Mouse (Mus musculus) right cerebral cortex, adult 2 months (tissue): ENCODE data around the gene Gm10964.

Experiments
- DNase-seq, 2 experiments: peaks; one replicate each; pipeline ENCODE4 v3.0.0; 2021 to 2022; ENCODE audit warnings: low spot score in 2 of 2

Gene Gm10964

DNA sequence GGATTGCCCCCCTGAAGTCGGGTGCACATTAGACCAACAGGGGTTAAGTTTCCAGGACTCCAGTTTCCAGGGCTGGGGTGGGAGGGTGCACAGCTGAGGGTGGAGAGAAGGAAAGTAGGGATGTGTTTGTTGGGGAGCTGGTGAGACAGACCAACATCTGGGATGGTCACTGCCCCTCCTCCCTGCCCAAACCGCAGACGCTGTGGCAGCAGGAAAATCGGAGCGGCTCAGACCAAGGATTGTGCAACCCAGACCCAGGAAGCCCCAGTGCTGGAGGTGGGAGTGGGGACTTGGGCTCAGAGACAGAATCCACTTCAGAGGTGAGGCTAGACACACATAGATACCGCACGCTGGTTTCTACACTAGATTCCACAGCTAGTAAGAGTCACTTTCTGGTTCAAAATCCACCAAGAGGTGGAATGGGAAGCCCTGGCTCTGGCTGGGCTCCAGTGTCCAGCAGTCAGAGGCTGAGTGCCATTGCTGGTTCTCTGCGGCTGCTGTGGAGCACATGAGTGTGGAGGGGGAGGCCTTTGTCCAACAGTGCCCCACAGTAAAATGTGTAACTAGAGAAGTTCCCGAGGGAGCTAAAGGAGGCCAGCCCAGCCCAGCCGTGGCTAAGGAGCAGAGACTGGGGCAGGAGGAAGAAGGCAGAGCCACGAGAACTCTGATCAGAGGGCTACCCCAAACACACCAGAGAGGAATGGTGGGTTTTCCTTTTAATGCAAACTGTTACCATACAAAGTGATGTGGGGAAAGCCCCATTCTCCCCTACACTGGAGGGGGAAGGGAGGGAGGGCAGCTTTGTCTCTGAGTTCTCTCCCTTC, 4.3 kb upstream of the Gm10964 start:
- DNase-seq = peak in 1 of 2 experiments; percentile 28

DNA sequence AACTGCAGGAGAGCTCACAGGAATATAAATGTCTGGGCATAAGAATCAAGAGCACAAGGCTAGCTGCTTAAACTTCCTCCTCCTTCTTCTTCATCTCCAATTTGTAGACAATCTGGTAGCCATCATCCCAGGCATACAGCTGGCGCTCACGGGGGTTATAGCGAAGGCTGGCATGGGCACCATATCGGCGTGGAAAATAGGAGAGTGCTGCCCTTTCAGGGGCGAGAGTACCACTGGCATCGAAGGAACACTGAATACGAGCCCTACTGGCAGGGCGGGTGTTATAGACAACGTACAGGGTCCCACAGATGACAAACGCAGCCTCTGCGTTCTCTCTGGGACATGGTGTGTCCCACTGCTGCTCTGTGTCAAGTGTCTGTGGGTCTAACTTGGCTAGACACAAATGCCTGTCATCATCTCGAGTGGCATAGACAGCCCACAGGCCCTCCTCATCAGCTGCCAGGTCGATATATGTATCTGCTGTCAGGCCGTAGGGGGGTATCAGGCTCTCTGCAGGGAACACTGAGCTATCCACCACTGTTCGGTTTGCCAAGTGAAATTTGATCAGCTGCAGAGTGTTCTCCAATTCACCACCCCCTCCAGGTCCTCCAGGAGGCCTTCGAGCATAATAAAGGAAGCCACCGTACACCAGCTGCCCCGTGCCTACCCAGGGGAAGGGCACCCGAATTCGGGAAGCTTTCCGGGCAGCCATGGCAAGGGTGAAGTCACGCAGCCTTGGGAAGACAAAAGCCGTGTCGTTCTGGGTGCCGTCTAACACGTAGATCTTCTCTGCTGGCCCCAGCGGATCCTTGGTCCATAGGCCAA, 3.2 kb upstream of the Gm10964 start:
- DNase-seq = no peak

DNA sequence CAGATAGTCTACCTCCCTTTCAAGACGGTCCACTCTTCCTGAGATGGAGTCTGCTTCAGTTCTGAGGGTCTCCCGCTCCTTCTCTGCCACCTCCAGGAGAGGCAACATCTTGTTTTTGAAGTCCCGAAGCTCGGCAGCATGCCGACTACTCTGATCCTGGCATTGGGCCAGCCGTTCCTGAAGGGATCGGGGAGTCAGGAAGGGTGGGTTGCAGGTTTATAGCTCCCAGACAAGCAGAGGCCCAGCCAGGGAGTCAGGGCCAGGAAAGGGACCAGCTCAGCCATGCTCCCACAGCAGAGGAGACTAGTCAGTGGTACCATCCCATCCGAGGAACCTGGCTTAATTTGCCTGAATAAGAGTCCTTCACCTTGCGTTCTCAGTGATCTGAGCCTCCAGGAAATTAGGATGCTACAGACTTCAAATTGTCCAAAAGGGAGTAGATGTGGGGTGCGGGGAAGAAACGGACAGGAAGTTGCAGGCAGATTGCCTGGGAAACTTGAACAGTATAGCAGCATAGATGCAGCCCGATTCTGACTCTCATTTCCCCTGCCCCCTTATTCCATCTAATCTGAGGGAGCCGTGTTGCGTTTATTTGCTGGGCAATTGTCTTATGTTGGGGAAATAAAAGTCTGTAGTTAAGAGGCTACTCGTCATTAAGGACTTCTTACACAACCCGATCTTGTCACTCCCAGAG, 2.0 kb upstream of the Gm10964 start:
- peak in 1 of 2 experiments; percentile 40 for DNase-seq

DNA sequence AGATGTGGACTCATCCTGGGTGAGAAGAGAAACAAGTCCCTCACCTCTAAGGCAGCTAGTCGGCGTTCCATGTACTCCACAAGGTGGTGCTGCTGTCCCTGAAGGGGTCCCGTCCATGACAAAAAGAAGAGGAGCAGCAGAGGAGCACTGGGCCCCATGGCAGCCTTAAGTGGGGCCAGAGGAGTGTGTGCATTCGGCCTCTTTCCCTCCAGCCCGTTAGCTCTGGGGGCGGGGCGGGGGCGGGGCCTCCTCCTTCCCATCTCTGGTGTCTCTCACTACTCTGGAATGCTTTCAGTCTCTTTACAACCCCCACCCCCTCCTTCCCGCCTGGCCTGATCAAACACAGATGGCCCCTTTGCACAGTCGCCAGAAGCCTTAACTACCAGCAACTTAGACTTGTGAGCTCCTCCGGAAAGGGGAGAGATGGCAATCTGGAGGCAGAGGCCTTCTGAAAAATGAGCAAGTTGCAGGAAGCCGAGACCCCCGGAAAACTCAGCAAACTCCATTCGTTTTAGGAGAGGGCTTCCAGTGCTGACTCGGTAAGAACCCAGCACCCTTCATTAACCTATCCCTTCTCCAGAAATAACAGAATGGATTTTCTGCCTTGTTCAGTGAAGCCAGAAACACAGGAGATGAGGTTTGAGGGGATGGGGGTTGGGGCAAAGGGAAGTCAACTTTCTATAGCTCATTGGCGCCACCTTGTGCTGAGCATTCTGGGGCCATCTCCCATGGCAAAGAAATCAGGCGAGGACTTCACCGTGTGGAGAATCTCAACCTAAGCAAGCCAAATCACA, 1.2 kb upstream of the Gm10964 start, which contains the start of gene Olfml3:
Gene Olfml3 (minus strand): TSS at position 224 of the 794 bp plus-strand sequence.
- DNase-seq = peak; percentile 97

DNA sequence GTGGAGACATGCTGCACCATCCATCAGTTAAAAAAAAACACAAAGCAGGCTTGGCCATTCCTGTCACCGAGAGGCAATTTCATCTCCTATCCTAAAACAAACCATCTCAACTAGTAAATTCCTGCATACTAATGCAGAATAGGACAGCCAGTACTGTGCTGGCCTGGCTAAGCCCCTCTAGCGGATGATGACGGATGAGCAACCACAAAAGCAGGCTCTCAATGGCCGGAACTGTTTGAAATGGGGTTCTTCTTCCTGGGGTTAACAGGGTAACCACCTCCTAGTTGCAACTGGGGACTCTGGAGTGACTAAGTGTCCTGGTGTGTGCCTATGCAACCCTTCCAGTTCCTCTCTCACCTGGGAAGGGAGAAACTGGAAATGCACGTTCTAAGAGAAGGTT, 1.2 kb downstream of the Gm10964 start:
- no peak for DNase-seq

DNA sequence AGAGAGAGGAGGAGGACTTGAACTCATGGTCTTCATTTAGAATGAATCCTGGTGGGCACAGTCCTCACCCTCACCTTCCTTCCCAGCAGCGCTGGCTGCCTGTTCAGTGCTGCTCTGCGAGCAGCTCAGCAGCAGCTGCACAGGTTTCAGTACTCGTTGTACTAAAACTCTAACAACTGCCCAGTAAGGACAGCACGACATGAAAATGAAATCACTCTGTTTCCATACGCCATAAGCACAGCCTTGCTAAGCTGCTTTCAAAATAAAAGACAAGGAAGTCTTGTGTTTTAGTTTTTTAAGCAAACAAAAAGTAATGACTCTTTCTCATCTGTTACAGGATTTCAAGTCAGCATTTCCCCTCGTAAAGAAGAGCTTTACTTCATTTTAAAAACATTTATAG, 4.0 kb downstream of the Gm10964 start:
- no peak for DNase-seq

DNA sequence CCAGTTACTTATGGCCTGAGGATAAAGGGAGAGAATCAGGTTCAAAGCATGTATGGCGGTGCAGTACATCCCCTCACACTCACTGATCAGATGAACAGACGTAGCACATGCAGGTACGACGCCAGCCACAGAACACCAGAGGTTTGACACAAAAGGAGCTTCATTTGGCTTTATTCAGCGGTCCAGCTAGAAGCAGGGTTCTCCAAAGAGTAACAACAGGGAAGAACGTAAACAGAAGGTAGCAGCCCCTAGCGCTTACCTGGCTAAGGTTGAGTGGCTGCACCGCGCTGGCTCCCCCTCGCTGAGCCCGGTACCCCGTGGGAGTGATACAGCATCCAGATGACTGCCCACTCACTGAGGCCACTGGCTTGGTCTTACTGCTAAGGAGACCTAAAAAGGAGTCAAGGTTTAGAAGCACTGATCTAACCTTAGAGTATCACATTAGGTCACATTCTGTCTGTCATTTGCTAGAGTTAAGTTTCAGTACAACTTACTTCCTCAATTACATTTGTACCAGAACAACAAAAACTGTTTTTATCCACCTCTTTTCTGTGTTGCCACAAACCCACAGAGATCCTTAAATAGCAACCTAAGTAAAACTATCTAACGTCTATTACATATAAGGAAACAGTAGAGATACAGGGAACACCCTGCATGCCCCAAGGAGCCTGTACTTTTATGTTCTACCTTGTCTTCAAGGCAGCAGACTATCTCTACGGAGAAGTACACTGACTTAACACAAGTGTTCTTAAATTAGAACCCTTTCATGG, 6.0 kb downstream of the Gm10964 start:
- no peak for DNase-seq

DNA sequence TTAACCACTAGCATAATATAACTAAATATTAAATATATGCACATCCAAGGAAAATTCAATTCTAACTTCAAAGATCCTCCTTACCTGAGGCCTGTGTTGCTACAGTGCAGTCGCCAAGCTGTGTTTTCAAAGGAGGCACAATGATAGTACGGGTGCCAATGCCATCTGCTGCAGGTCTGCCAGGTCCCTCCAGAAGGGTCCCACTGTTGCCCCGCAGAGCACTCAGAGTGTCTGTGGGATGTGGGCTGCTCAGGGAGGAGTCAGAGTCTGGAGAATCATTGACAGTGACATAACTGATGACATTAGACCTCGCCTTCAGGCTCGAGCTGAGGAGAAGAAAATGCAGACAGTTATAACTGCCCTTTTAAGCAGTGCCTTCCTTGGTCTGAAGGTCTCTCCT, 7.5 kb downstream of the Gm10964 start:
- DNase-seq = no peak

DNA sequence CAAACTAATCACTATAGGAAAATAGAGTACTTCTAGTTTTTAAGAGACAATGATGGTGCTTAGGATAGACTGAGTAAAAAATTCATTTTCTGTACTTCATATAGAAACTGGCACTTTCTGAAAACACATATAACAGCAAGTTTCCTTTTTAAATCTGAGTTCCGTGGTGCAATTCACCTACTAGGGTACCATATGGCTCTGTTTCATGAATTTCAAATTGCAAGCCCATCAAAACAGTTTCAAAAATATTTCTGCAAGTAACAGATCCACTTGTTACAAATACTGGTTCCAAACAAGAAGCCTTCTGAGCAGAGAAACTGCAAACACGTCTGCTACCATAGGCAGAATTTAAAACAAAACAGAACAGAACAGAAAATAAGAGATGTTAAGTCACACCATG, 12.4 kb downstream of the Gm10964 start:
- DNase-seq = no peak

DNA sequence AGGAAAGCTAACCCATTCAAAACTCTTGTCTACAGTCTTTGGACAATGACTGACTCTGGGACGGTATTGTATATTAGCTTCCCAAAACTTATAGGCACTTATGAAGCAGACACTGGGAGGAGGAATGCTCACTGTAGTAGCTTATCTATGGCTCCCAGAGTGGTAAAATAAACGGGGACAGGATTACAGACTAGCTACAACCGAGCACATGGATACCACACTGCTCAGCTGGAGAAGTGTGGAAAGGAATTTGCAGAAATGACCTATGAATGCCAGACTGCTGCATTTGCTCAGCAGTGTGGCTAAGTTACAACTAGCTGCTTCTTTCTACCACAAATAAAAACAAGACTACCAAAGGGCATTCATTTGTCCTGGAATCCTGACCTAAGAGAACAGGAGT, 16.2 kb downstream of the Gm10964 start:
- no peak for DNase-seq

DNA sequence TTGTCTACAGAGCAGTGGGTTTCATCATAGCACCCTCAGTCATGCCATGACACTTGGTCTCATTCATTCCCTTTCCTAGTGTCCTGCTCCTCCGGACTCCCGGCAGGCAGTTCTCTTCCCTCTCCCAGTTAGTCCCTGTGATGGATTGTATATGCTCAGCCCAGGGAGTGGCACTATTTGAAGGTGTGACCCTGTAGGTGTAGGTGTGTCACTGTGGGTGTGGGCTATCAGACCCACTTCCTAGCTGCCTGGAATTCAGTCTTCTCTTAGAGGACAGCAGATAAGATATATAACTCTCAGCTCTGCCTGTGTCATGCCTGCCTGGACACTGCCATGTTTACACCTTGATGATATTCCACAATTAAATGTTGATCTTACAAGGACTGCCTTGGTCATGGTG, 17.8 kb downstream of the Gm10964 start:
- no peak for DNase-seq

DNA sequence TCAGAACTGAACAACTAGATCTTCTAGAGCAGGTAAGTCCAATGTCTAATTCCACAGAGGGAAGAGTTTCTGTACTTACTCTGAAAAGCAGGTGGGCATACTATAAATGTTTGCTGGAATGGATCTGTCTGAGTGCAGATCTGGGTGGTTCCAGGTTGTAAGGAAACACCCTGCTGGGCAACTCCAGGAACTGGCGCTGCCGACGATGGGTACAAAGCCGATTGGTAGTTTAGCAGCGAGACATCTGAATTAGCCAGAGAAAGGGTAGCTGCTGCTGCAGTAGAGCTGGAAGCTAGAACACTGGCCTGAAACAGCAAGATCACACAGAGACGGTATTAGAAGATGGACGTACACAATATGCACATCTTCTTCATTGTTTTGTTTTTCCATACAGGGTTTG, 19.3 kb downstream of the Gm10964 start:
- no peak for DNase-seq

DNA sequence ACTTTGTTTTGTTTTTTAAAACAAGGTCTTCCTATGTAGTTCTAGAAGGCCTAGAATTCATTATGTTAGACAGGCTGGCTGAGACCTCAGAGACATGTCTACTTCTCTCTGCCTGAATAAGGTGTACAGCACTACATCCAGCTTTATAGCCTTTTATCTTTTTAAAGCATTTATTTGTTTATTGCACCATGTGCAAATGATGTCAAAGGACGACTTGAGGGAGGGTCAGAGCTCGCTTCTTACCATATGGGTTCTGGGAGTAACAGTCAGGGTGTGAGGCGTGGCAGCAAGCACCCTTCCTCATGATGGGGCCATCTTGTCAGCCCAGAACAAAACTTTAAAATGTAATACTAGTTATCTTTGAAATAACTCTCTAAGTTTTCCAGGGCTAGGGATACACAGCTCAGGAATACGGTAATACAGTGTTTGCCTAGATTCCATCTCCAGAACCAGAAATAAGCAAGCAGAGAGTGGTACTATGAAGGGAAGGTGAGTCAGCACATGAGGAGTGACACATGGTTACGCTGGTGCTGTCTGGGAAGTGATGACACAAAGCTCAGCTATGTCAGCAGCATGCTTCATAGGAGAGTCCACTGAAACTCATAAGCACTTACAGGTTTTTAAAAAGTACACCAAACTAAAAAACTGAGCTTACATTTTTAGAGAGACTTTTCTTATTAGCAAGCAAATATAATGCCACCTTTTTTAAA, 20.2 kb downstream of the Gm10964 start:
- no peak for DNase-seq

DNA sequence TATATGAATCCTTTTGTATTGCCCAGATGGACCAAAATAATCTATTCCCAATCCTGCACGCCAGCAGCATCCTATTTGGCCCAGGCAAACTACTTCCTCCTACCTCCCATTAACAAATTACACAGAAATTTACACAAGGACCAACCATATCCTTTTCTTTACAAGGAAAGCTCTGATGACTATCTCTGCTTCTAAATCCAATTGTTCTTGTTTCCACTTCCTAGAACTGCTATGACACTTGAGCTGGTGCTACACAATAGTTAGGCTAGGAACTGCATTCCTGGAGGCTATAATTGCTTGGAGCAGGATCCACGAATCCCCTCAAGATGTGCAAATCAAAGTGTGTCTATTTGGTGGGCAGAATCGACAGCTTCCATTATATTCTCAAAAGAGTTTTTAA, 27.6 kb downstream of the Gm10964 start:
- no peak for DNase-seq

DNA sequence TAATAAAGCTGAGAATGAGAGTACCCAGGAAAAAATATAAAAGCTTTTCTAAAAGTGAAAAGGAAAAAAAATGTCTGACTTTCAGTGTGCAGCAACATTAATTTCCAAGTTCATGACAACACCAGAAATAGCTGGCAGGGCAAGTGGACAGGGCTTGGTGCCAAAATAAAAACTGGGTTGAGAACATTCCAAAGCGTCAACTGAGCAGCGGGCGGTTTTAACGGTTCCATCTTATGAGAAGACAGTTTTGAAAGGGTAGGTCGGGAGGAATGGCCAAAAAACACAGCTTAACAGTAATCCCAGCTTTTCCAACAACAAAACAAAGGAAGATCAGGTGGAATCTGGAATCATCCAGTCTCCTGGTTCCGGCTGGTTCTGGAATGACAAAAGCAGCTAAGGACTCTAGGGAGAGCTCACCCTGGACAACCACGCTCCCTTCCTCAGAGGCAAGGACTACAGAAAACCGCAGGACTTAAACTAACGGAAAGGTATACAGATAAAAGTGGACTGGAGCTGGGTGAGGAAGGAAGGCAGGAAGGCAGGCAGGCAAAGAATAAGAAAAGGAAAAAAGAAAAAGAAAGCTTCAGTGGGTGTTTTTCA, 32.5 kb downstream of the Gm10964 start:
- peak in 1 of 2 experiments; percentile 14 for DNase-seq

DNA sequence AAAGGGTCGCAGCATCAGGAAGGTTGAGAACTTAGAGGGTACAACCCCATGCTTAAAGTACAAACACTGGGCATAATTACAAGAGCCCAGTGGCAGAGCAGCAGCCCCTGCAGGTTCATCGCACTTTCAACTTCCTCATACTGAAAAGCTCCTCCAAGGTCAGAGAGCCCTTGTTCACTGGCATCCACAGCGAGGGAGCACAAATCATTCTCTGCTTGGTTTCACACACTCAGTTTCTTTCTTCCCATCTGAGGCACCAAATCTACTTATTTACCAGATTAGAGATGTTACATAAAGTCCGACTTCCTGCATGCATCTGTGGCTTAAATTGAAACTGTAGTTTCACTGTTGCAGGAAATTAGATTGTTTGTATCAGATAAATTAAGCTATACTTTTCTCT, 33.7 kb downstream of the Gm10964 start:
- DNase-seq = no peak

DNA sequence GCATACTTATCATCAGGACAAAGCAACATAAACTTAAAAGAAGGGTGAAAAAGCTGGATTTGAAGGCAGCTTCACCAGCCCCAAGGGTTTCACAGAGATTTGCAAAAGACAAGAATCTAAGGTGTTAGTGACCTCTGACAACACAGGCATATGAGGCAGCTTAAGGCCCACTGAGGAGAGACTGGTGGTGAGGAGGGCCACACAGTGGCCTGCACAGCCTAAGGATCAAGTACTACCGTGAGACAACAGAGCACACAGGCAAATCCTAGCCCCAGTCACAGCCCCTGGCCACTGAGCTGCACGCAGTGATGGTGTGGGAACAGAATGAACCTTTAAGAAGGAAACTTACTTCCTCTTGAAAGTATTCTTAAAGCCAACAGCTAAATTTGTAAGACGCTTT, 34.3 kb downstream of the Gm10964 start:
- no peak for DNase-seq

DNA sequence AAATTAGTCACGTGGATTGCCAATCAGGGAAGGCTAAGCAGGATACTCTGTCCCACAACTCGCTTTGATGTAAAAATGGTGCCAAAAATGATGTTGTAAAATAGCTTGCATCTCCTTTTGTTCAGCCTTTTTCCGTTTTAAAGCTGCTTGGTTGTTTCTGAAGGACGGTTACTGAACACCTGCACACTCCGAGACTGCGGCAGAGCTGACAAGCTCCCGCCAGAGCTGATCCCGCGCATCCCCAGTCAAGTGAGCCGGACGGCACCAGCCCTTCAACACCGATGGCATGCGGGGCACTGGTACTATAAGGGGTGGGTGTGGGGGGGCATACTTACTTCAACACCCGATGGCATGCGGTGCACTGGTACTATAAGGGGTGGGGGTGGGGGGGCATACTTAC, 34.8 kb downstream of the Gm10964 start:
- no peak for DNase-seq

DNA sequence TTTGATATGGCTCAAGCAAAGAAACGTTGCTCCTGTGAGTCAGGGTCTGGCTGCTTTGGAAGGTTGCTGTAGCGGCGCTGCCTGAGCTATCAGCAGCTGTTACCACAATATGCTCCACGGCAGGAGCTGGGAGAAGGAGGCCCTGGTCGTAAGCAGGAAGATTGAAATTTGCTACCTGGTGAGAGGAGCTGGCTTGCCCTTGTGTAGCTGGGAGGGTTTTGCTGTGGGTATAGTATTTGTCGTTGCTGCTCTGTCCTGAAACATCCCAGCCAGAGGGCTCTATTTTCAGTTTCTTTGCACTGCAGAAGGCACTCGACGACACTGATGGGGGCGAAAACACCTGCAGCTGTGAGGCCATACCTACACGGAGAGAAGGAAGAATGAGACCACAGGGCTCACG, 38.8 kb downstream of the Gm10964 start:
- DNase-seq = peak in 1 of 2 experiments; percentile 18

DNA sequence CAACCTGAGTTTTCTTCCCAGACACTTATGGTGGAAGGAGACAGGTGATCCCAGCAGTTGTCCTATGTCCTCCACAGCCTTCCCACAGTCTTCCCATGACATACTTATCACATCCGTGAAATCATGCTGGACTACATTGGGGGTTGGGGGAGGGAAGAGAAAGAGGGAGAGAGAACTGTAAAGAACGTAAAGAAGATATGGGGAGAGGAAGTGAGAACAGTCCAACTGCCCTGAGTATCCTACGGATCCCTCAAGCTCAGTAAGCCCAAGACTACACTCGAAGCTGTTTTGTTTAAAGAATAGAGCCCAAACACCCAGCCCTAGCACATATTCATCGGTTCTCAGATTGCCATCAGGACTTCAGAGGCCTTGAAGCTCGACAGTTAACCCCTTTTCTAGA, 39.5 kb downstream of the Gm10964 start:
- DNase-seq = no peak
